Mouse (Mus musculus) myocyte (in vitro differentiated cells): Measurements from ENCODE around the gene Hyal3.

Source experiments
- CEBPB ChIP-seq: IDR thresholded peaks from 2 replicates; pipeline ENCODE4 v1.6.1; 2011; ENCODE audit warnings: mild to moderate bottlenecking, moderate library complexity; ENCODE audit not compliant: poor library complexity, insufficient read depth, severe bottlenecking
- MYOD1 ChIP-seq, 3 experiments: IDR thresholded peaks; one replicate each; pipeline ENCODE4 v1.6.1; 2011; ENCODE audit warnings: control low read depth in 2 of 3, low read depth in 2 of 3, mild to moderate bottlenecking in 2 of 3, moderate library complexity in 1 of 3; ENCODE audit not compliant: insufficient read length in 2 of 3, control insufficient read depth in 1 of 3
- POLR2A ChIP-seq: IDR thresholded peaks from one replicate; pipeline ENCODE4 v1.6.1; 2011; ENCODE audit warnings: low read depth, mild to moderate bottlenecking, control low read depth, moderate library complexity; ENCODE audit not compliant: insufficient read length
- POLR2AphosphoS2 ChIP-seq: IDR thresholded peaks from one replicate; pipeline ENCODE4 v1.6.1; 2011; ENCODE audit warnings: low read depth, control low read depth; ENCODE audit not compliant: insufficient read length

GRCm38 (mm10) chr9:107631861-107632260, 51.2 kb downstream of the Hyal3 start:
- no peak for TF ChIP-seq MYOD1 (IDR thresholded peaks at IDR 0.05; ENCODE audit: control insufficient read depth in 1 of 3, insufficient read length in 2 of 3, low read depth in 2 of 3)
- no peak for TF ChIP-seq POLR2AphosphoS2
- no peak for TF ChIP-seq POLR2A
- TF ChIP-seq CEBPB, result no peak
